Mouse (Mus musculus) thymus, adult 2 months (tissue): Measurements from ENCODE around the gene Sufu. TPM values are rescaled to one million over a fixed set of nuclear protein-coding genes. Genes with fewer than 3 reads are reported as not detected.
A peak's percentile ranks its signal among the peaks of the same experiment; 100 is the strongest.

Experiments
- DNase-seq: peaks from one replicate; pipeline ENCODE4 v3.0.0; 2021
- H3K27ac ChIP-seq: fragments of 200-500 bp; 2 replicates; pipeline ENCODE4 v1.5.1; 2012; ENCODE audit warnings: low read length, control low read depth; ENCODE audit not compliant: control insufficient read depth, insufficient read depth
- H3K27me3 ChIP-seq: fragments of 200-500 bp; 2 replicates; pipeline ENCODE4 v1.6.1; 2012; ENCODE audit warnings: mild to moderate bottlenecking, low read length, moderate library complexity, mixed read lengths; ENCODE audit not compliant: control insufficient read depth, insufficient read depth
- H3K36me3 ChIP-seq: fragments of 200-500 bp; 2 replicates; pipeline ENCODE4 v1.6.1; 2012; ENCODE audit warnings: mild to moderate bottlenecking, low read length, moderate library complexity; ENCODE audit not compliant: control insufficient read depth, insufficient read depth
- H3K4me1 ChIP-seq: fragments of 200-500 bp; replicated peaks from 2 replicates; pipeline ENCODE4 v1.6.1; 2012; ENCODE audit warnings: low read length; ENCODE audit not compliant: control insufficient read depth, insufficient read depth
- H3K4me3 ChIP-seq: fragments of 200-500 bp; 2 replicates; pipeline ENCODE4 v1.5.1; 2012; ENCODE audit warnings: mild to moderate bottlenecking, low read length, control low read depth, moderate library complexity; ENCODE audit not compliant: control insufficient read depth, insufficient read depth
- CTCF ChIP-seq: fragments of 200-500 bp; IDR thresholded peaks from 2 replicates; pipeline ENCODE4 v1.5.1; 2012; ENCODE audit warnings: mild to moderate bottlenecking, control low read depth, low read length, moderate library complexity, borderline replicate concordance; ENCODE audit not compliant: control insufficient read depth, poor library complexity, insufficient read depth; ENCODE audit errors: extremely low read depth
- POLR2A ChIP-seq: fragments of 200-500 bp; IDR thresholded peaks from 2 replicates; pipeline ENCODE4 v1.6.1; 2012; ENCODE audit warnings: mild to moderate bottlenecking, low read length, control low read depth, moderate library complexity; ENCODE audit not compliant: control insufficient read depth, poor library complexity, insufficient read depth; ENCODE audit errors: extremely low read depth
- WGBS: fragments of 180-500 bp; shearing (Covaris S2); methylation state at CpG from one replicate; pipeline ENCODE4 v1.1.7; 2018; 5-methylcytosine and 5-hydroxymethylcytosine counted together
- polyA plus RNA-seq: library from polyadenylated mRNA; depleted of rRNA; stranded (reverse); fragments of >200 nt; gene quantifications from 2 replicates; pipeline ENCODE4 v1.2.3, GENCODE M21; 2012

The Sufu gene
- polyA plus RNA-seq, 1 experiment = 31.3 TPM

GRCm38 (mm10) chr19:46500581-46501341 lies 104.1 kb downstream of the Sufu start:
- WGBS = under 1% methylated on average over 50 of the region's 50 CpGs
- 0 out of 2 replicates have a peak, but pooled peaks have one; percentile 13 for TF ChIP-seq POLR2A
- TF ChIP-seq CTCF = no peak
- Histone ChIP-seq H3K27ac (peak overlapping the region; percentile 87), H3K36me3 (no peaks in the 10 kb centered on the region), H3K27me3 (no peaks in the 10 kb centered on the region), H3K4me1 (peaks cover 17% of the 10 kb centered on the region), H3K4me3 (peak overlapping the region; percentile 58)
- DNase-seq = peak; percentile 47

- TF ChIP-seq CTCF (no peak), POLR2A (peak; percentile 12; the same call in 1 of the 2 replicates)
- under 1% methylated on average over 50 of the region's 64 CpGs for WGBS
- Histone ChIP-seq H3K36me3 (no peaks in the 10 kb centered on the region), H3K27me3 (no peaks in the 10 kb centered on the region), H3K4me3 (peak within 1 kb of the TSS; percentile 58), H3K4me1 (peaks cover 25% of the 10 kb centered on the region), H3K27ac (peak within 1 kb of the TSS; percentile 87)
- peak; percentile 66 for DNase-seq
Observed at GRCm38 (mm10) chr19:46501401-46502068, 104.8 kb downstream of the Sufu start, which contains the start of gene Trim8. Gene Trim8 (plus strand): TSS chr19:46501702.

- under 1% methylated on average over 46 of the region's 46 CpGs for WGBS
- DNase-seq = peak; percentile 87
Observed at GRCm38 (mm10) chr19:46502069-46502455, 105.4 kb downstream of the Sufu start.

GRCm38 (mm10) chr19:46502471-46503166 lies 105.9 kb downstream of the Sufu start:
- Histone ChIP-seq H3K27me3 (no peaks in the 10 kb centered on the region), H3K4me1 (peaks cover 35% of the 10 kb centered on the region), H3K27ac (peak overlapping the region; percentile 96), H3K36me3 (no peaks in the 10 kb centered on the region), H3K4me3 (peak overlapping the region; percentile 58)
- DNase-seq = peak; percentile 92
- TF ChIP-seq POLR2A (peak; percentile 77), CTCF (peak; percentile 90)
- under 1% methylated on average over 53 of the region's 53 CpGs for WGBS

More at GRCm38 (mm10) chr19:46502069-46502455, 105.4 kb downstream of the Sufu start:
- Histone ChIP-seq H3K4me1 (peaks cover 30% of the 10 kb centered on the region), H3K4me3 (peak overlapping the region; percentile 58), H3K27me3 (no peaks in the 10 kb centered on the region), H3K36me3 (no peaks in the 10 kb centered on the region), H3K27ac (peak overlapping the region; percentile 79)
- peak; percentile 51; the same call in 1 of the 2 replicates for TF ChIP-seq CTCF
- TF ChIP-seq POLR2A = peak; percentile 38; the same call in 1 of the 2 replicates

GRCm38 (mm10) chr19:46503351-46504084 lies 106.8 kb downstream of the Sufu start:
- peaks cover 44% of the 10 kb centered on the region for H3K4me1 ChIP-seq
- peak overlapping the region; percentile 58 for H3K4me3 ChIP-seq
- DNase-seq = peak; percentile 86
- H3K36me3 ChIP-seq = no peaks in the 10 kb centered on the region
- peak overlapping the region; percentile 96 for H3K27ac ChIP-seq
- WGBS = 1% methylated on average over 21 of the region's 21 CpGs
- H3K27me3 ChIP-seq = no peaks in the 10 kb centered on the region
- TF ChIP-seq POLR2A = peak; percentile 80
- TF ChIP-seq CTCF = peak; percentile 57; the same call in 1 of the 2 replicates

GRCm38 (mm10) chr19:46504085-46504552 lies 107.4 kb downstream of the Sufu start:
- Histone ChIP-seq H3K4me3 (peak overlapping the region; percentile 58), H3K4me1 (peaks cover 50% of the 10 kb centered on the region), H3K36me3 (no peaks in the 10 kb centered on the region), H3K27me3 (no peaks in the 10 kb centered on the region), H3K27ac (peak overlapping the region; percentile 96)
- no peak; the same call in 1 of the 2 replicates for TF ChIP-seq CTCF
- no peak for TF ChIP-seq POLR2A
- 3% methylated on average over 4 of the region's 4 CpGs for WGBS
- peak; percentile 57 for DNase-seq
